Mouse (Mus musculus) MEL (cell line): ENCODE results near the gene Accs.

Experiments used
- CHD1 ChIP-seq: IDR thresholded peaks from 2 replicates; pipeline ENCODE4 v1.6.1; 2012; ENCODE audit warnings: low read depth, mild to moderate bottlenecking, inconsistent platforms, low read length, improper control_type of control experiment
- CTCF ChIP-seq, 3 experiments: IDR thresholded peaks in 2 of 3; conservative IDR thresholded peaks in 1 of 3; 2 replicates each; pipeline ENCODE4 v1.5.1; 2011 to 2012; ENCODE audit warnings: low read length in 3 of 3, low read depth in 2 of 3, mild to moderate bottlenecking in 2 of 3, improper control_type of control experiment in 1 of 3, inconsistent platforms in 1 of 3, mixed read lengths in 1 of 3, moderate library complexity in 1 of 3; ENCODE audit not compliant: control insufficient read depth in 1 of 3, insufficient read depth in 1 of 3, poor library complexity in 1 of 3, severe bottlenecking in 1 of 3
- E2F4 ChIP-seq: IDR thresholded peaks from 2 replicates; pipeline ENCODE4 v1.6.1; 2011; ENCODE audit warnings: low read depth, low read length, improper control_type of control experiment, borderline replicate concordance
- EP300 ChIP-seq, 2 experiments: IDR thresholded peaks; 2 replicates each; pipeline ENCODE4 v1.6.1; 2011; ENCODE audit warnings: improper control_type of control experiment in 2 of 2, low read length in 2 of 2, low read depth in 1 of 2, mild to moderate bottlenecking in 1 of 2
- GATA1 ChIP-seq: IDR thresholded peaks from 2 replicates; pipeline ENCODE4 v1.6.1; 2011; ENCODE audit warnings: low read depth, low read length, improper control_type of control experiment
- HCFC1 ChIP-seq: IDR thresholded peaks from 2 replicates; pipeline ENCODE4 v1.6.1; 2012; ENCODE audit warnings: low read depth, mild to moderate bottlenecking, inconsistent platforms, low read length, improper control_type of control experiment, moderate library complexity
- MAX ChIP-seq: IDR thresholded peaks from 2 replicates; pipeline ENCODE4 v1.6.1; 2011; ENCODE audit warnings: low read length, improper control_type of control experiment
- POLR2A ChIP-seq, 2 experiments: IDR thresholded peaks; 2 replicates each; pipeline ENCODE4 v1.6.1; 2011 to 2012; ENCODE audit warnings: low read length in 2 of 2, mild to moderate bottlenecking in 2 of 2, control low read depth in 1 of 2, improper control_type of control experiment in 1 of 2, low read depth in 1 of 2, moderate library complexity in 1 of 2; ENCODE audit not compliant: control insufficient read depth in 1 of 2, insufficient read depth in 1 of 2, poor library complexity in 1 of 2
- POLR2AphosphoS2 ChIP-seq: IDR thresholded peaks from 2 replicates; pipeline ENCODE4 v1.6.1; 2011; ENCODE audit warnings: low read length, improper control_type of control experiment
- RAD21 ChIP-seq: IDR thresholded peaks from 2 replicates; pipeline ENCODE4 v1.6.1; 2011; ENCODE audit warnings: mild to moderate bottlenecking, low read depth, low read length, improper control_type of control experiment
- SIN3A ChIP-seq: IDR thresholded peaks from 2 replicates; pipeline ENCODE4 v1.6.1; 2012; ENCODE audit warnings: low read length, improper control_type of control experiment, inconsistent platforms
- UBTF ChIP-seq: IDR thresholded peaks from 2 replicates; pipeline ENCODE4 v1.6.1; 2012; ENCODE audit warnings: low read depth, mild to moderate bottlenecking, inconsistent platforms, low read length, improper control_type of control experiment, moderate library complexity, borderline replicate concordance; ENCODE audit not compliant: insufficient read depth
- USF1 ChIP-seq: IDR thresholded peaks from 2 replicates; pipeline ENCODE4 v1.6.1; 2014; ENCODE audit warnings: low read depth, mild to moderate bottlenecking, inconsistent platforms, low read length, improper control_type of control experiment, moderate library complexity
- ZC3H11A ChIP-seq: IDR thresholded peaks from 2 replicates; pipeline ENCODE4 v1.6.1; 2012; ENCODE audit warnings: low read depth, mild to moderate bottlenecking, inconsistent platforms, low read length, improper control_type of control experiment

DNA sequence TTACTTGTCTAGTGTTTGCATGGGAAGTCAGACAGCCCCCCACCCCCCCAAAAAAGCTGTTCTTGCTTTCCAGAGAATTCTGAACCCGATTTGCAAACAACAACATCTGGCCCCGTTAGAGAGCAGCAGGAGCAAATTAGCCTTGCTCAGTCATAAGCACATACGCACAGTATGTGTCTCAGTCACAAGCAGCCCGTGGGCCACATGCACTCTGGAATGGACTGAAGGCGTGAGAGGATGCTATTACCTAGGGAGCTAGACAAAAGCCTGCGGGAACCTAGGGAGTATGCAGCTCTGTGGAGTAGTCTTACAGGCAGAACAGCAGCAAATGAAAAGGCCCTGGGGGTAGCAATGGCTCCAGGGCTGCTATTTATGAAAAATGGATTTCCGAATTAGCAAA, 22.5 kb upstream of the Accs start:
- TF ChIP-seq USF1: no peak
- TF ChIP-seq POLR2AphosphoS2: no peak
- TF ChIP-seq CTCF (IDR thresholded peaks at IDR 0.05 in 2 of 3, conservative IDR thresholded peaks at IDR 0.05 in 1 of 3; ENCODE audit: control insufficient read depth in 1 of 3, insufficient read depth in 1 of 3, low read depth in 2 of 3, low read length in 3 of 3, poor library complexity in 1 of 3, severe bottlenecking in 1 of 3): no peak
- TF ChIP-seq GATA1: no peak
- TF ChIP-seq POLR2A (IDR thresholded peaks at IDR 0.05; ENCODE audit: control insufficient read depth in 1 of 2, insufficient read depth in 1 of 2, low read depth in 1 of 2, low read length in 2 of 2, poor library complexity in 1 of 2): no peak
- TF ChIP-seq UBTF: no peak
- no peak for TF ChIP-seq MAX
- no peak for TF ChIP-seq HCFC1
- no peak for TF ChIP-seq CHD1
- TF ChIP-seq EP300 (IDR thresholded peaks at IDR 0.05; ENCODE audit: low read depth in 1 of 2, low read length in 2 of 2): no peak
- no peak for TF ChIP-seq ZC3H11A
- no peak for TF ChIP-seq RAD21
- no peak for TF ChIP-seq SIN3A
- no peak for TF ChIP-seq E2F4
